Mouse (Mus musculus): Measurements from ENCODE around the gene Crk.
A peak's percentile ranks its signal among the peaks of the same experiment; 100 is the strongest.

Gene Crk

DNA sequence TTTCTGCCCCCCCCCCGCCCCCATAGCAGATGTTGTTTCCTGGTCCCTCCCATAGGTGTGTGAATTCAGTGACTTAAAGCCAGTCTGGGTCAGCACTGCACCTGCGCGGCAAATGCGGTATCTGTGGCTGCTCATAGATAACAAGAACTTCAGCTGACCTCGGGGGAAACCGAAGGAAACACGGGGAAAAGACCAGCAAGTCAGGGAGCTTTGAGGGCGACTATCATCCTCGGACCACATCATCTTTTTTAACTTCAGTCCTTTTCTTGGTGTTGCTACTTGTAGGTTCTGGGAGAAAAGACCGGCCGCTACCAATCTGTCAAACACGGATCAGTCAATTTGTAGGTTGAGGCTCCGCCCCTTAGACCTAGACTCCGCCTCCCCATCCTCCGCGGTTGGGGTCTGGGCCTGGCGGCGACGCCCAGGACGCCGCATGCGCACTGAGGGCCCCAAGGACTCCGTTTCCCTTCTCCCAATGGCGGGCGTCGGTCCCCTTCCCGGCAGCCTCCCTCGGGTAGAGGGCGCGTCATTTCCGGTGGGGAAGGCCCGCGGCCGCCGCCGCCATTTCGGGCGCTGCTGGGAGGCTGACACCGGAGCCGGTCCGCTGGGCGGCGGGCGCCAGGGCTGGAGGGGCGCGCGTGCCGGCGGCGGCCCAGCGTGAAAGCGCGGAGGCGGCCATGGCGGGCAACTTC is at the start of gene Crk:
TSS of gene Crk (plus strand) at position 513 of the 692 bp plus-strand sequence.
- DNase-seq (ENCODE audit: low spot score in 2 of 2): peak; percentile 99 to 100

DNA sequence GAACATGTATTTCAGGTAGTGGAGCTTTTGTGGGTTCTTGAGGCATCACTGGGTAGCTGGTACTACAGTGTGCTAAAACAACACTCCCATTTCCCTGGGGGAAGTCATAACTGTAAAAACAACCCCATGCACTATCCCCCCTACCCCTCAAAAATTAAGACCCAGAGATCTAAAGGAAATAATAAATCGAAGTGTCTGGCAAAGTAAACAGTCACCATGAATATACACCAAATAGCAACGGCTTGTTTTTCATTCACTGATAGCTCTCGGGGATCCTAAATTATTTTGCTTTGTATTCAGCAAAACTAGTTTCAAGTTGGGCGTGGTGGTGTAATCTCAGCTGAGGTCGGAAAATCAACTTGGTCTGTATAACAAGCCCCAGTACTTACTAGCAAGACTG is 49.0 kb upstream of the Crk start:
- no peak for DNase-seq (ENCODE audit: low spot score in 2 of 2)

DNA sequence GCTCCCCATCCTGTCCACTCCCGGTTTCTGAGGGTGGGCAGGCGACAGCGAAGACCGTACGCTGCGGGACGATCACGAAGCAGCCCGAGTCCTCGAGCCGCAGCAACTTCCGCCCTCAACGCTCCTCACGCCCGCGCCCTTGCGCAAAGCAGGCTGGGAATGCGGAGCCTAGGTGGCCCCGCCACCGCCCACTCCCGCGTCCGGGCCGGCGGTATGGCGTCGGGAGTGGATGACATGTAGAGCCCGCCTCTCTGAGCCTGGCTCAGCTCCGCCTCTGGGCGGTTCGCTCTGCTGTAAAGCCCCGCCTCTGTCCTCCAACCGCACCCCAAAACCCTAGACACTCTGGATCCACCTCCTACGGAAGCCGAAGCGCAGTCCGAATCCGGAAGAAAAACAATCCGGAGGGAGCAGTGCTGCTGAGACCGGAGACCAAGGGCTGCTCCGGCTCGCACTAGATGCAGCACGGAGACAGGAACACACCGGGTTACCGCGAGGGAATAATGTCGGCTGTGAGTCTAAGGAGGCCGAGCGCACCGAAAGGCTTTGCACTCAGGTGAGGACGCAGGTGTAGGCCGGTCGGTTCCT is 48.3 kb upstream of the Crk start, which contains the start of gene Inpp5k:
TSS of gene Inpp5k (plus strand) at position 344 of the 585 bp plus-strand sequence.
- peak; percentile 95 to 96 for DNase-seq (ENCODE audit: low spot score in 2 of 2)

DNA sequence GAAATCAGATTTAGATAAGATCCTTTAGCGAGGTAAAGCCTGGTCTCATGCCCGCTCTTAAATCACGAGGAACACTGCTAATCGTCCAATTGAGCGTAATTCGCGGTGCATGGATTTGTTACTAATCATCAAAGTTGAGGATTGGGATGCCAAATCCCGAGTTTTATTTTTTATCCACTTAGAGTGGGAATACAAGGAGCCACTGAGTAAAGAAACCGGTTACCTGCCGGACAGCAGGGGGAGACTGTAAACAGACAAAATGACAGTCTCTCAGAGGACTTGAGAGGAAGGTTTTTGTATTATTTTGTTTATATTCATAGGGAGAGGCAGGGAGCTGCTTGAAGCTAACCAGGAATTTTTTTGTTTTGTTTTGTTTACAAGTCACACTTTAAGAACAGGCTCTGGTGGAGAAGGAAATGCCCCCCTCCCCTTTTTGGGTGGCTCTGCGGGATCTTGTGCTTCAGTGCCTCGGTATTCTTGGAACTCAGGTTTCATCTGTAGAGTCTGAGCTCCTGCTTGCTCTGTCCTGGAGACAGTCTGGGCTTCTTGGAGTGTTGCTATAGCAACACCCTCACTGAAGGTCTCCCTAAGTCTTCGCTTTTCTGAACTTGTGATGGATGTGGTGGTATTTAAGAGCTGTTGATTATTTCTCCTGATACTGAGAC is 47.4 kb upstream of the Crk start:
- DNase-seq (ENCODE audit: low spot score in 2 of 2): no peak

DNA sequence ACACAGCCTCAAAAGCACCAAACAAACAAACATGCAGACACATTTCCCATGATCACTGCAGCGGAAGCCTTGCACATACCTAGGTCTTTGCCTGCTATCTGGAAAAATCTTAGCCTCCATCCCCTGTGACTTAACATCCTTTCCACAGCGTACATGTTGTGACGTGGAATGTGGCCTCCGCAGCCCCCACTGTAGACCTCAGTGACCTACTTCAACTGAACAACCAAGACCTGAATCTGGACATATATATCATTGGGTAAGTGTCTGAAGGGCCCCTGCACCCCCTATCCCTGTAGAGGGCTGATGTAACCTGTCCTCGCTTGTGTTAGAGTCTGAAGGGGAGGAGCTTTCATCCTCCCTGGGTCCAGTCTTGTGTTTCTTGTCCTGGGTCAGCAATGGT is 46.1 kb upstream of the Crk start:
- no peak for DNase-seq (ENCODE audit: low spot score in 2 of 2)

DNA sequence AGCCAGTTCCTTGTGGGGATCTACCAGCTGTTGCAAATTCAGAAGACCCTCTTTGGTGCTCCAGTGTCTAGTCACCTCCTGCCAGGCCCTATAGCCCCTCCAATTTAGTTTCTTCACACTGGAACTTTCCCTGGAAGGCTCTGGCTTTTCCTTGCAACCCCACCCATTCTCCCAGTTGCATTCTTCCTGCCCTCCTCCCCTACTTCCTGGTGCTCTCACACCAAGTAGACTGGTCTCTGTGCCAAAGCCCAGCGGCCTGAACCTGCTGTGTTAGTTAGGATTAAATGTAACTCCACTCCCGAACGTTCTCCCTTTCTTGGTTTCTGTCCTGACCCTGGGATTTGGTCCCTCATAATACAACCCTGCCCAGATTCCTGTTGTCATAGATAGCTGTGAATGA is 44.3 kb upstream of the Crk start:
- no peak for DNase-seq (ENCODE audit: low spot score in 2 of 2)

DNA sequence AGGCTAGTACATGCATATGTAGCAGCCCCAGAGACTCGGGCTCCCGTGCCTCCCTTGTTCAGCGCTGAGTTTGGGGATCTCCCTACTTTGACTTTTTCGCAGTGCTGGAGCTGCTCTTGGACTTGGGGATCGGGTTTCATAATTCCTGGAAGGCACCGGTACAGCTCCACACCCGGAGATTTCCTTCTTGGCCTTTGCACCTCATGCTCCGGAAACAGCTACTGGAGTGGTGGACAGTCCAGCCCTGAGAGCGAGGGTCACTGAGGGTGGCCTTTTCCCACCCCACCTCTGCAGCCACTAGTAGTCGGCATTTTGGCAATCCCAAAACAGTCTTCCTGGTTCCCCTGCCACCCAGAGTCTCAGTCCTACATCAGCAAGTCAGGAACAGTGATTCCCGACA is 43.7 kb upstream of the Crk start:
- DNase-seq (ENCODE audit: low spot score in 2 of 2): no peak

DNA sequence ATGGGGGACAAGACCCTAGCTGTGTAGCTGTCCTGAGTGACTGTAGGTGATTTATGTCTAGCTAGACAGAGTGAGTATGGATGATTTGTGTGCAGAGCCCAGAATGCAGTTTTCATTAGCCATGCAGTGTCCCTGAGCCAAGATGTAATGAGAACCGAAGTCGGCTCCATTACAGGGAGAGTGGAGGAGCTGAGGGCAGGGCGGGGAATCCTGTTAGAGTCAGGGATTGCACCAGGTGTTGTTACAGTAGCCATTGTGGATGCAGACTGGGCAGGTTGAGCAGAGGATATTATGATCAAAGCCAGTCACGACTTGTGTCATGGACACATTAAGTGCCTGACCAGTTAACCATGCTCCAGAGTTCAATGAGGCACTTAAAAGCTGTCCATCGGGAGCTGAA is 35.7 kb upstream of the Crk start:
- no peak for DNase-seq (ENCODE audit: low spot score in 2 of 2)

DNA sequence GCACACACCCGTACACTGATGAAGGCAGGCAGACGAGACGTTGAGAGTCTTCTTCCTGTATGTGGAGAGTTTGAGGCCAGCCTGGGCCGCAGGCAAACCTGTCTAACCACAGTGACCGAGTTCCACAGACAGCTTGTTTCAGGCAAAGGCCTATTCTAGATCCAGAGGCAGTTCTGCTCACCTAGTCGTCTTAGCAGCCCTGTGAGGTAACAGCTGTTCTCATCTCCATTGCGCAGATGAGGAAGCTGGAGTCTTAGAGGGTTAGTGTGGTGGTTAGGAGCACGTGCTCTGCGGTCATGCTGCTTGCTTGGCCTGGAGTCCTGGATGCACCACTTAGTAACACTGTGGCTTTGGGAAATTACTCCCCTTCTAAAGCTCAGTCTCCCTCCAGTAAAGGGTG is 34.4 kb upstream of the Crk start:
- DNase-seq (ENCODE audit: low spot score in 2 of 2): no peak

DNA sequence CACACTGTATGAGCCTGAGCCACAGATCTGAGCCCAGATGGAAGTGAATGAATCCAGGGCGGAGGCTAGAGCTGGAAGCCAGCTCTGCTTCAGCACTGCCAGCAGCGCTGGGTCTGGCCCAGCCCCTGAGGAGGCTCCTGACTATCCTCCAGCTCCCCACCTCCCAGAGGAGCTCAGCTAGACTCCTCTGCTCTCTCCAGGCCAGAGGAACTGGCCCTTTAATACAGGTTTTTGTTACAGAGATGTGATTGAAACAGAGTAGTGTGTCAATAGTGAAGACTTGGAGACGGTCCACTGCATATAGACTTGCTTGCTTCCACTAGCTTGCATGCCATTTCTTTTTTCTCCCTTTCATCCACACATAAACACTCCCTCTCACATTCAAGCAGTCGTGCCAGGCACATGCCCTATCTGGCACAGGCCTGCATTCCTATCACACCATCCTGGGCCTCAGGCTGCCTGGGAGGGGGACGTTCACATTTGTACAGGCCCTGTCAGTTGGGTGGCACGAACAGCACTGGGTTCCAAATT is 31.3 kb upstream of the Crk start:
- no peak for DNase-seq (ENCODE audit: low spot score in 2 of 2)

DNA sequence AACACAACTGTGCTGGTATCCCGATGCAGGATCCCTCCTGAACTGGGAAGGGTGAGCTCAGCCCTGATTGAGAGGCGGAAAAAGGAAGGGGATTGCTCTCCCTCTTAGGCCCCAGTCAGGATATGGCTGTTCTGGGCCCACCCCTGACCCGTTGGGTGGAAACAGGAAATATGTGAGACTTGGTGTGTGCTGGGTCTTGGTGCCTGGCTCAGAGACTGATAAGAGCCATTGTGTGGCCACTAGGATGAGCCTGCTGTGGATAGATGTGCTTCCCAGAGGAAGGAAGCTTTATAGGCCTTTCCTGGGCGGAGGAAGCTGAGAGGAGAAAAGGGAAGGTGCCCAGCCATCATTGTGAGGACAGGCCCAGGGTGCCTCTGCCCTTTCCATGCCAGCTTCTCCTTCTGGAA is 29.9 kb upstream of the Crk start:
- DNase-seq (ENCODE audit: low spot score in 2 of 2): no peak

DNA sequence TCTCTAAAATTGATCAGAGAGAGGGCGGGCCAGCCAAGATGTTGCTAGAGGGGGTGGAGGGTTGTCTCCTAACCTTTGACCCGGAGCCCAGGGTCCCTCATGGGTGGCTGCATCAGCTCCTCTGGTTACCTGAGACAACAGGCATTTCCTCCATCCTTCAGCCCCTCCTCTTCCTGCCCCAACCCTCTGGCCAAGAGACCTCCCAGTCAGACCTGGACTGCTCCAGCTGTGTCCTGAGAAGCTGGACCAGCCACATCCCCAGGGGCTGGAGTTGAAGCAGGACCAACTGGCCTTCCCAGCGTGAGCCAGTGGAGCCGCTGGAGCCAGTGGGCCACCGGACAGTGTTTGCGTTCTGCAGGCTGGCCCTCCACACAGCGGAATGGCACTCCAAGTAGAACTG is 28.7 kb upstream of the Crk start, which contains the start of gene Myo1c:
TSS of gene Myo1c (plus strand) at position 194 of the 400 bp plus-strand sequence.
- no peak for DNase-seq (ENCODE audit: low spot score in 2 of 2)

DNA sequence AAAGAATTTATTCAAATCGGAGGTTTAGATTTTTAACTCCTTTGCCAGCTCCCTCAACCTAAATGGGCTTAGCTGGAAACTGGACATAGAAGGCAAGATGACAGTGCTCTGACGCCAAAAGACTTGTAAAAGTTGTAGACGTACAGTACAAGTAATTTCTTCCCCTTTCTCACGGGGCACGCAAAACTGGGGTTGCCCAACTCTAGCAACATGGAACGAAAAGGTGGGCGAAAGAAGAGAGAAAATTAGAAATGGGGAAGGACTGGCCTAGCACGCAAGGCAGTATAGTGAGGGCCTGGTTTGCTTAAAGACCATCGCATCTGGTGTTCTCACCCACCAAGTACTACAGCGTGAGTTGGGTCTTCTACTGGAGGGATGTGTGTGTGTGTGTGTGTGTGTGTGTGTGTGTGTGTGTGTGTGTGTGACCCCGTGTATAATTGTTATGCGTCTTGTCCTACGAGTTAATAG is 28.1 kb upstream of the Crk start:
- DNase-seq (ENCODE audit: low spot score in 2 of 2): peak in 1 of 2 experiments; percentile 40

DNA sequence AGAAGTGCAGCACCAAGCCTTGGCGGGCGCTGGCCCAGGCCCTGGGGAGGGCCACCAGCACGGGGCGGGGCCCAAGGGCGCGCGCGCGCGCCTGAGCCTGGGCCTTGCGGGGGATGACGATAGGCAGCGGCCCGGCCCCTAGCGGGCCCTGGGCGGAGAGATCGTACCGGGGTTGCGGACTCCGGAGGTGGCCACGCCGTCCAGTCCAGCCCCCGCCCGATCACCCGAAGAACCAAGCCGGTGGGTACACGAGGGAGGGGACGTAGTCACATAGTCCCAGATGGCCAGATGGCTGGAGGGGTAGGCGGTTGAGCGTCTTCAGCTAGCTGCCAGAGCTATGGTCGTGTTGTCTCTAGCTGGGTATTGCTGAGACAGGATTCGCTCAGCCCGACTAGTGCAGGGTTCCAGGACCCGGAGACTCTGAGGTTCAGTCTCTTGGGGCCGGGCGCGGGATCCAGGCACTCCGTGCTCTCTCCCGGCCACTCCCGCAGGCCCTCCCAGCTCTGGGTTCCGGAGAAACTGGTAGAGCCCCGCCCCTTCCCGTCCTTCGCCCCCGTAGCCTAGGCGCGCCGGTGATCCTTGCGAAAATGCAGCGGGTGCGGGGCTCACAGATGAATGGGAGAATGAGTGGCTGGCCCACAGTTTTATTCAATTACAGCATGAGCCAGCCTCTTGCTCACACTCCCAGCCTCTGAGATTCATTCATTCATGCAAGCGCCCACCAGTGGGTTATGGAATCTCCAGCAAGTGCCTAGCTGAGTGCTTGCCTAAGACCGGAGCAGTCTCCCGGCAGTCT is 27.4 kb upstream of the Crk start:
- peak; percentile 88 to 93 for DNase-seq (ENCODE audit: low spot score in 2 of 2)

DNA sequence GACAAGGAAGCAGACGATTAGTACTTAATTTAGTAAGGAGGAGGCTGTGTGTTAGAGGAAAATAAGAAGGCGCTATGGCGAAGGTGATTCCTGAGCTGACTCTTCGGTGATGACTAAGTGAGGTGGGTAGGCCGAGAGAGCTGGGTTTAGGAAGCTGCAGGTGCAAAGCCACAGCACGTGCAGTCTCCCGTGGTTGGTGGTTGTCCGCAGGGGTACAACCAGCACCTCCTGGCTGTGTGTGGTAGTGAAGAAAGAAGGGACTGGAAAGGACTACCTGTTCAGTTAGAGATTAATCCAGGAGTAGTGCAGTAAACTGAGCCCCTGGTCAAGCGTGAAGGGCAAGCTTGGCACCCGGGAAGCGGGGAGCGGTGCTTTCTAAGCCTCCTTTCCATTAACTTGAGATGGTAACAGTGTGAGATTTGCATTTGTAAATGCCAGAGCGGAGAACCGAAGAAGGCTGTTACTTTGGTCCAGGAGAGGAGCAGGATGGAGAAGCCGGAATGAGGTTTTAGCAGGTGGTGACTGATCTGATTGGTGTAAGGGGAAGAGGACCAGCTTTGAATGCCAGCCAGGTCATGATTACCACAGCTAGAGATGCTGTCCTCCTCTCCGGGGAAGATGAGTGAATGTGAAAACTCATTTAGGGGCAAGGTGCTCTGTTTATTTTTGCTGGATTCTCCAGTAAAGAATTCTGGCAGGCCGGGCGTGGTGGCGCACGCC is 26.7 kb upstream of the Crk start:
- DNase-seq (ENCODE audit: low spot score in 2 of 2): peak; percentile 57 to 79

DNA sequence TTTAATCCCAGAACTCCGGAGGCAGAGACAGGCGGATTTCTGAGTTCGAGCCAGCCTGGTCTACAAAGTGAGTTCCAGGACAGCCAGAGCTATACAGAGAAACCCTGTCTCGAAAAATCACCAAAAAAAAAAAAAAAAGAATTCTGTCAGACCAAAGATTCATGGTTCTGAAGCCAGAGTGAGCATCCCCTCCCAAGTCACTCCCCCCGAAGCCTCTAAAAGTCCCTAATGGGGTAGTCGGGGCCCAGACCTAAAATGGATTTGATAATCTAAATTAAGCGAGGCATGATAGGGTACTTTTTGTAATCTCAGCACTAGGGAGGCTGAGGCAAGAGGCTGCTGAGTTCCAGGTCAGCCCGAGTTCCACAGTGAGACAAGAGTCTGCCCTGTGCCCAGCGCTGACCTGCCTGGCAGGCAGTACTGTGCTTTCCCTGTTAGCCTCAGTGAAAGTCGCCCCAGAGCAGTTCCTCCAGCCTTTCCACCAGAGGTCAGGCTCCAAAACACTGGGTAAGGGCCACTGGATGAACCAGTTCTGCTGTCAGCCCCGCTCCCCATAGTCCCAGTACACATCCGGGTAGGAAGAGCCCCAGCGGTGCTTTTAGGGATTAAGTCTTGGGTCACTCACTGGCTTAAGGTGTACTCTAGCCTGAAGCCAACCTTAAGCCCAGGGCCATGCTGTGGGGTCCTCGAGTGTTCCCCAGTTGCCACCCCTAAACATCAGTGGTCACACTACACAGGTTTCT is 25.9 kb upstream of the Crk start:
- DNase-seq (ENCODE audit: low spot score in 2 of 2): peak; percentile 47 to 76

DNA sequence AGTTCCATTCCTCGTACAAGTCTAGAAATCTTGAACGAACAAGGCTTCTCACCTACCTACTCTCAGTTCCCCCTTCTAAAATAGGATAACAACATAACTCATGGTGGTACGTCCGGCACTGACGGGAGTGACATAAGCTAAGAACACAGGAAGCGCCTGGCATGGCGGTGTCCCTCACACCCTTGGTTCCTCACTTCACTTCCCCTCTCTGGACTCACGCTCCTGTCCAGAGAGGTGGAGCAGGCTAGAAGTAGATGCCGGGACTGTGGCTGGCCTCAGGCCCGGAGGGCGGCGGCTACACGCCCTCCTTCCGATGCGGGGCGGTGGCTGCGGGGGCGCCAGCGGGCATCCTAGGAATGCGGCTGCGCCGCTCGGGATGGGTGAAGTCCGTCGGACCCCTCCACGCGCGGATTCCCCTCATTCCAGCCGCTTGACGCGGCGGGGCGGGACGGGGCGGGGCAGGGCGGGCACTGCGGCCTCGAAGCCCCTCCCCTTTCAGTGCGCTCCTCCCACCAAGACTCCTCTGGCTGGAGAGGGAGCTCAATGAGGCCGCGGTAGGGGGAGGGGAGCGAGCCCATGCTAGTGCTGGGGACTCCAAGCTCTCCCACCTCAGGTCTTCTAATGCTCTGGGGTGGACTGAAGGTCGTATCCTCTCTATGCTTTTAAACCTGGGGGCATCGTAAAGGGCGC is 25.1 kb upstream of the Crk start:
- DNase-seq (ENCODE audit: low spot score in 2 of 2): peak; percentile 84 to 91

DNA sequence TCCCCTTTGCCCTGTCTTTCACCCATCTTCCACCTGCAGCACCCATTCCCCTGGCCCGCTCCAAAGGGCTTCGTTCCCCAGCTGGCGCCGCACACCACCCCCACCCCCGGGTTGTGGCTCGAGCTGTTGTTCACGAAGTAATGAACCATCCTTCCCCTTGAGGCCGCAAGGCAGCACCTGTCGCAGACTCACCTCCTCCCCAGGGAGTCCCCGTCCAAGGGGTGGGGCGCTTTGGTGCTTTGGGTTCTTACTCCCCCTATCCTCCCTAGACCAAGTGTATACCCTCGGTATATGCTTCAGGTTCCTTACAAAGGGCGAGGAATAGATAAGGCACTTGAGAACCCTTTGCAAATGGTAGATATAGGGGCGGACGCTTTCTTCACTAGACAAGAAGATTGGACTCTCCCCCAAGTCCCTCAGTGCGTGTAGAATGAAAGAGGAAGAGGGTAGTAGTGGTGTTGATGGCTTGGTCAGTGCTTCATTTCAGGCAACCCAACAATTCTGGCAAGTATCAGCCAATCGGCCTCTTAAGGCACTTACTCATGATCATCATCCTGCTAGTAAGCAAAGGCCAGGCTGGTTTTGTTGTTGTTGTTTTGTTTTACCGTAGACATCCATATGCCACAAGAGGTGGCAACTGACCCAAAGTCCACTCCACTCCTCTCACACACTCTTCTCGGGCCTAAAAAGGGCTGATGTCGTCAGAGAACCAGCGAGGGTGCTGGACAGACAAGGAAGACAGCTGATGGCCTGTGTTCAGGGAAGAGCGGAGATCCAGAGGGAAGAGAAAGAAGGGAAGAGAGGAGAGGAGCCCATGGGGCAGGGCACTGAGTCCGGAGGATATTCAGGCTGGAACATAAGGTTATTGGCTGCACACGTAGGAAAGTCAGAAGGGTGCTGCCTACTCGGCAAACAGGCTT is 24.3 kb upstream of the Crk start:
- peak; percentile 83 to 89 for DNase-seq (ENCODE audit: low spot score in 2 of 2)
